Mouse (Mus musculus): ENCODE data around the gene Ddb1. TPM values are rescaled to one million over a fixed set of nuclear protein-coding genes. Genes with fewer than 3 reads are reported as not detected.
A peak's percentile ranks its signal among the peaks of the same experiment; 100 is the strongest.

Ddb1 gene
- polyA plus RNA-seq, 1 experiment from 2014 or later: 204 TPM

DNA sequence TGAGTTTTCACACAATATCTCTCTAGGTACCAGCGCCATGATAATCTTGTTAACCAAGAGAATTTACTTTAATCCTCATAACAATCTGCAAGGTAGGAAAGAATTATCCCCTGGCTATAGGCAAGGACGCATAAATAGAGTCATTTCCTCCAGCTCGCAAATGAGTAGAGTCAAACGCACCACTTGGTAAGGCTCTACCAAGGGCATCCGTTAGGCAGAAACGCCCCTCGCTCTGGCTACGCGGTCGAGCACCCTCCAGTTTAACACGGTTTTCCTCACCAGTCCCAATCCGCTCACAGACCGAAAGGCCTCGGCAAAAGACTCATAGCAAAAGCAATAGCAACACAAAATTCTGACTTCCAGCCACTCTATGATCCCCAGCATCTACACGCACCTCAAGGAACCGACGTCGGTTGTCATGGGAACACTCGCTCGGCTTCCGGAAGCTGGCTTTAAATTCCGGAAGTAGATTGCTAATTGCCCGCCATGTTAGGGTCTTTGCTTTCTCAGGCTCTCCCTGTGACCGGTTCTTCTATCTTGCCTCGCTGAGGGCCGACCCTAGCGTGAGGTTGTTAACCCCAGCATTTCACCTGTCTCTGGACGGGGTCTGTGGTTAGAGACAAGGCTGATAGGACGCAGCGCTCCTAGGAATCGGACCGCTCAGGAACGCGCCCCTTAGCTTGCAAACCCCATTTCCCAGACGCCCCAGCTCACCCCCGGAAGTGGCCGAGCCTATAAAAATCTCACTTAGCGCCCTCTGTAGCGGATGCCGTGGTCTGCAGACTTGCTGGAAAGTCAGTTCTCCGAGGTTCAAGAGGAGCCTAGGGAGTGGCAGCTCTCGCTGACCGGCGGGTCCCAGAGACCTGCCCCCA is 28.2 kb upstream of the Ddb1 start, which contains the start of the genes Cyb561a3 and Tmem138:
Cyb561a3 (plus strand) TSS at position 483 of the 872 bp plus-strand sequence.
Tmem138 (minus strand) TSS at position 673 of the 872 bp plus-strand sequence.
- peak; percentile 91 for ATAC-seq (replicated peaks; ENCODE audit: insufficient number of reproducible peaks, insufficient read depth, low FRiP score, low read depth)
- Histone ChIP-seq H3K4me2 (peak within 1 kb of the TSS; percentile 82), H3K27ac (peak within 1 kb of the TSS; percentile 92), H3K9ac (peak within 1 kb of the TSS; percentile 83), H3K27me3 (no peaks in the 10 kb centered on the region), H3K36me3 (peaks cover 35% of the 10 kb centered on the region), H3K4me1 (replicated peaks) (peaks cover 15% of the 10 kb centered on the region), H3K4me3 (peak within 1 kb of the TSS; percentile 73), H3K9me3 (replicated peaks) (no peaks in the 10 kb centered on the region)
- under 1% methylated on average over 44 of the region's 44 CpGs for WGBS

DNA sequence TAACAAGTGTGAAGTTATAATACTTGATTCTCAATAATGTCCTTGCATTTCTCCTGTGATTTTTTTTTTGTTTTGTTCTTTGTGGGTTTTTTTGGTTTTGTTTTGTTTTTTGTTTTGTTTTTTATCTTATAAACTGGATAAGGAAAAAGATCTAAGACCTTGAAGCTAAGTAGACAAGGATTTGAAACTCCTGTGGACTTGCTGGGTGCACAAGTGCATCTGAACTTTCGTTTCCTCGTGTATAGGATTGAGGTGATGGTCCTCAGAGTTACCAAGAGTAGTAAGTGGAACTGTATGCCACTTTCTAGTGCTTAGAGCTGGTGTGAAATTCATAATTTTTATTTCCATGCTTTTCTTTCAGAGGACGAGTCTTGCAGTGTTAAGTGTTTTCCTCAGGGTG is 25.0 kb upstream of the Ddb1 start:
- peaks cover 8% of the 10 kb centered on the region; the same call in 1 of the 2 replicates for H3K36me3 ChIP-seq
- H3K9ac ChIP-seq: no peak overlapping the region
- no peak overlapping the region for H3K27ac ChIP-seq
- no peak overlapping the region for H3K4me3 ChIP-seq
- H3K9me3 ChIP-seq (replicated peaks): no peaks in the 10 kb centered on the region
- peaks cover 15% of the 10 kb centered on the region for H3K4me1 ChIP-seq (replicated peaks)
- 76% methylated on average over 3 of the region's 3 CpGs for WGBS
- ATAC-seq (replicated peaks; ENCODE audit: insufficient number of reproducible peaks, insufficient read depth, low FRiP score, low read depth): no peak
- H3K4me2 ChIP-seq: no peak overlapping the region
- no peaks in the 10 kb centered on the region for H3K27me3 ChIP-seq

DNA sequence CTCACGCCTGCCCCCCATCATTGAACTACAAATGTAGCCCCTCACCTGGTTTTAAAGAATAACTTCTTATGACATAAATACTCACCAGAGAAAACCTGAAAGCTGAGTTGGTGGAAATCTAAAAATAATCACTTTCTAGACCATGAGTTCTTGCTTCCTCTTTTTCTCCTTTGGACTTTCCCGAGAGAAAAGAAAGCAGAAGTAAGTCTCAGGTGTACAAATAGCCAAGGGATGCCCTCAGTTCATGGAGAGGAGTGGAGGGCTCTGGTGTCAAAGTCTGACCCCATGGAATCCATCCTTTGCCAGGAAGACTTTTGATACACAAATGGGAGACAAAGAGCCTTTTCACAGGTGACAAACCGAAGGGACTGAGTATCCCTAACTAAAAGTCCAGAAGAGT is 24.4 kb upstream of the Ddb1 start:
- peaks cover 15% of the 10 kb centered on the region for H3K4me1 ChIP-seq (replicated peaks)
- peaks cover 6% of the 10 kb centered on the region; the same call in 1 of the 2 replicates for H3K36me3 ChIP-seq
- no peak for ATAC-seq (replicated peaks; ENCODE audit: insufficient number of reproducible peaks, insufficient read depth, low FRiP score, low read depth)
- no peaks in the 10 kb centered on the region for H3K27me3 ChIP-seq
- no peak overlapping the region for H3K27ac ChIP-seq
- 75% methylated on average over 3 of the region's 3 CpGs for WGBS
- H3K9me3 ChIP-seq (replicated peaks): no peaks in the 10 kb centered on the region
- H3K9ac ChIP-seq: no peak overlapping the region
- H3K4me3 ChIP-seq: no peak overlapping the region
- no peak overlapping the region for H3K4me2 ChIP-seq

DNA sequence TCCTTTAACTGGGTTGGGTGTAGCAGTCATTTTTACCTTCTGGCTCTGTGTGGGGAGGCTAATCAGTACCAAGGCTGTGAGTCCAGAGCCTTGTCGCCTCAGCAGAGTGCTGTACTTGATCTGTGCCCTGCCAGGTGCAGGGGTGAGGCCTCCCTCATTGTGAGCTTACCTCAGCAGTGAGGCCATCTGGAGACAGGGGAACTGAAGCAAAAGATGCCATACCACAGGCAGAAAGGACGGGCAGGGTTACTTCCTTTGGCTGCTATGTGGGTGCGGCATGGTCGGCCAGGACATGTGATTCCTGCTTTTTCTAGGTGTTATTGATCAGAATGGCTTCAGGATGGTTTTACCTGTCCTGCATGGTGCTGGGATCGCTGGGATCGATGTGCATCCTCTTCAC is 23.1 kb upstream of the Ddb1 start:
- WGBS: 82% methylated on average over 6 of the region's 6 CpGs
- Histone ChIP-seq H3K9ac (no peak overlapping the region), H3K4me3 (no peak overlapping the region), H3K9me3 (replicated peaks) (no peaks in the 10 kb centered on the region), H3K27me3 (no peaks in the 10 kb centered on the region), H3K27ac (no peak overlapping the region), H3K36me3 (peaks cover 6% of the 10 kb centered on the region; the same call in 1 of the 2 replicates), H3K4me2 (no peak overlapping the region), H3K4me1 (replicated peaks) (peaks cover 10% of the 10 kb centered on the region)
- ATAC-seq (replicated peaks; ENCODE audit: insufficient number of reproducible peaks, insufficient read depth, low FRiP score, low read depth): no peak

DNA sequence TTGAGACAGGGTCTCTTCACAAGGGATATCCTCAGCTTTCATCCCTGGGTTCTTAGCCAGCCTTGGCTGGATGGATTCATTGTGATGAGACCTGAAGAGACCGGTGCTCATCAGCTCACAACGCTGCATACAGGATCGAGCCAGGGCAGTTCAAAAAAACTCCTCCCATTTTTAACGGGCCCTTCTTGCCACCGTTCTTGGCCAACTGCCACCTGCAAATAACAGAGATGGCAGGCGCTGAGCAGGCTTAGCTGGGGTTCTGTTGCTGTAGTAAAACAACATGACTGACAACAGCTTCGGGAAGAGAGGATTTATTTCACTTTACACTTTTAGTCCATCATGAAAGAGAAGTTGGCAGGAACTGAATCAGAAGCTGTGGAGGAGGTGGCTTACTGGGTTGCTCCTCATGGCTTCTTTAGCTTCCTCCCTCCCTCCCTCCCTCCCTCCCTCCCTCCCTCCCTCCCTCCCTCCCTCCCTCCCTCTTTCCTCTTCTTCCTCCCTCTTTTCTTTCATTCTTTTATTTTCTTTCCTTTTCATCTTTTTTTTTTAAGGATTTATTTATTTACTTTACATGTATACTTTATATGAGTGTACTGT is 21.5 kb upstream of the Ddb1 start:
- peaks cover 4% of the 10 kb centered on the region for H3K4me1 ChIP-seq (replicated peaks)
- H3K9ac ChIP-seq: no peak overlapping the region
- H3K27ac ChIP-seq: no peak overlapping the region; the same call in 1 of the 2 replicates
- H3K9me3 ChIP-seq (replicated peaks): no peaks in the 10 kb centered on the region
- ATAC-seq (replicated peaks; ENCODE audit: insufficient number of reproducible peaks, insufficient read depth, low FRiP score, low read depth): no peak
- no peak overlapping the region for H3K4me2 ChIP-seq
- H3K4me3 ChIP-seq: no peak overlapping the region
- no peaks in the 10 kb centered on the region for H3K27me3 ChIP-seq
- peaks cover 16% of the 10 kb centered on the region for H3K36me3 ChIP-seq
- WGBS: 35% methylated on average over 7 of the region's 7 CpGs

DNA sequence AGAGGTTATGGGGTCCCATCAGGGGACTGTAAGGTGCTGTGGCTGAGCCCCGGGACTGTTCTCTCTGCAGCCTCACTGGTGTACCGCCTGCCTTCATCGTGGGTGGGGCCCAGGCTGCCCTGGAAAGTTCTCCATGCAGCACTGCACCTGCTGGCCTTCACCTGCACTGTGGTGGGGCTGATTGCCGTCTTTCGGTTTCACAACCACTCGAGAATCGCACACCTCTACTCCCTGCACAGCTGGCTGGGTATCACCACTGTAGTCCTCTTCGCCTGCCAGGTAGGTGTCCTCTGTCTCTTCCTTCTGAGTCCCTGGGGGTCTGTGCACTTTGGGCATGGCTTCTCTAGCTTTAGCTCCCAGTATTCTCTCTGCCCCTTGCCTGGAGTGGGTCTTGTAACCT is 20.0 kb upstream of the Ddb1 start:
- ATAC-seq (replicated peaks; ENCODE audit: insufficient number of reproducible peaks, insufficient read depth, low FRiP score, low read depth): no peak
- no peak overlapping the region for H3K4me3 ChIP-seq
- H3K36me3 ChIP-seq: peaks cover 24% of the 10 kb centered on the region
- no peaks in the 10 kb centered on the region for H3K9me3 ChIP-seq (replicated peaks)
- H3K4me2 ChIP-seq: no peak overlapping the region
- WGBS: 81% methylated on average over 8 of the region's 8 CpGs
- no peaks in the 10 kb centered on the region for H3K27me3 ChIP-seq
- H3K27ac ChIP-seq: no peak overlapping the region
- H3K9ac ChIP-seq: no peak overlapping the region
- no peaks in the 10 kb centered on the region for H3K4me1 ChIP-seq (replicated peaks)

DNA sequence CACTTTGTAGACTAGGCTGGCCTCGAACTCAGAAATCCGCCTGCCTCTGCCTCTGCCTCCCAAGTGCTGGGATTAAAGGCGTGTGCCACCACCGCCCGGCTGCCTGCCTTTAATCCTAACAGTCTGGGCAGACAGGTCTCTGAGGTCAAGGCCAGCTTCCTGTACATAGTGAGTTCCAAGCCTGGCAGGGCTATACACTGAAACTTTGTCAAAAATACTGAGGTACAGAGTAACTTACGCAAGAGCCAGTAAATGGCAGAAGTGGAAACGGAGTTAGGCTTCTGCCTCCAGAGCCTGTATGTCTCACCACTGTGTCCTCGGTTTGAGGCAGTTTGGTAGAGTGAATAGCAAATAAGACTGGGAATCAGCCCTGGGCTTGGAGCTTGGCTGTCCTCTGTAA is 17.9 kb upstream of the Ddb1 start:
- Histone ChIP-seq H3K27me3 (no peaks in the 10 kb centered on the region), H3K4me3 (no peak overlapping the region), H3K36me3 (peaks cover 20% of the 10 kb centered on the region), H3K9ac (no peak overlapping the region), H3K4me1 (replicated peaks) (no peaks in the 10 kb centered on the region), H3K9me3 (replicated peaks) (no peaks in the 10 kb centered on the region), H3K4me2 (no peak overlapping the region), H3K27ac (no peak overlapping the region)
- WGBS: 85% methylated on average over 8 of the region's 8 CpGs
- ATAC-seq (replicated peaks; ENCODE audit: insufficient number of reproducible peaks, insufficient read depth, low FRiP score, low read depth): no peak

DNA sequence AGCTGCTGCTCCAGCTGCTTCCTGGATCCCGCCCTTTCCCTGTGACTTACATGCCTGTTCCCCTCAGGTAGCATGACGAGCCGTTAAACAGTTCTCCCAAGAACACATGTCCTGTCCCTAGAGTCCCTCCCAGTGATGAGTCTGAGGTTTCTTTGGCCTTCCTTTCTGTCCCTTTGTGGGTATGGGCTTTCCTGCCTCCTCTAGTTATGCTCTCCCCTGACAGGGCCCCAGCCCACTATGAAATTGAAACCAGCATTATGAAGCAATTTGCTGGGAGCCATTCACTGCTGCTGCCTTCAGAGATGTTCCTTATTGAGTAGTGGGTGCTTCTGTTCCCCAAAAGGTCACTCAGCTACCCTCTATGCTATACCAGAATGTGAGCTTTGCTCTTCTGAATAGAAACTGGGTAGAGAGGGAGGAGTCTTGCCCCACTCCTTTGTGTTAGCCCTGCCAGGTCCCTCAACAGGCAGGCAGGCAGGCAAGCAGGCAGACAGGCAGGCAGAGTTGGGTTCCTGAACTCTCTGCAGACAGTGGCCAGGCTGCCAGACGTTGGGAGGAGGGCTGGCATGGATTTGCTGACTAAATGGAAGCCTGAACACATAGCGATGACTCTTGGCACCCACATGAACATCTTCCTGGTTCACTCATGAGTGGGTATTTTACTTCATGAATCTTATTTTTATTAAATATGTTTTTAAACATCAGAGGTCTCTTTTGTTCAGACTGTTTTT is 15.8 kb upstream of the Ddb1 start:
- no peaks in the 10 kb centered on the region for H3K9me3 ChIP-seq (replicated peaks)
- WGBS: 62% methylated on average over 5 of the region's 5 CpGs
- H3K9ac ChIP-seq: no peak overlapping the region
- 0 out of 2 replicates have a peak, but pooled peaks have one; percentile 43 for ATAC-seq (replicated peaks; ENCODE audit: insufficient number of reproducible peaks, insufficient read depth, low FRiP score, low read depth)
- H3K4me3 ChIP-seq: no peak overlapping the region
- H3K27ac ChIP-seq: no peak overlapping the region; the same call in 1 of the 2 replicates
- H3K4me1 ChIP-seq (replicated peaks): no peaks in the 10 kb centered on the region
- peaks cover 21% of the 10 kb centered on the region for H3K36me3 ChIP-seq
- no peaks in the 10 kb centered on the region for H3K27me3 ChIP-seq
- no peak overlapping the region for H3K4me2 ChIP-seq

DNA sequence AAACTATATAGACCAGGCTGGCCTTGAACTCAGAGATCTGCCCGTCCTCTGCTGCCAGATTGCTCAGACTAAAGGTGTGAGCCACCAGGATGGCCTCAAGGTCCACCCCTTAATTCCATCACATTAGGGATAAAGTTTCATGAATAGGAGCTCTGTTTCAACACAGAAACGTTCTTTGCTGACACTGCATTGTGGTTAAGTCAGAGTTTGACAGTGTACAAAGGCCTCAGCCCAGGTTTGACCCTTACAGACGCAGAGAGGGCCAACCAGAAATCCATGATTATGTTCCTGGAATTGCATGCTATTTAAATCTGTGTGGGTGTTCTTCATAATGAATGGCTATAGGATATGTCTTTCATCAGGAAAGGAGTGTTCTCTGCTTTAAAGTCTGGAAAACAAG is 14.8 kb upstream of the Ddb1 start:
- no peak for ATAC-seq (replicated peaks; ENCODE audit: insufficient number of reproducible peaks, insufficient read depth, low FRiP score, low read depth)
- Histone ChIP-seq H3K4me2 (no peak overlapping the region), H3K9me3 (replicated peaks) (no peaks in the 10 kb centered on the region), H3K27me3 (no peaks in the 10 kb centered on the region), H3K27ac (no peak overlapping the region), H3K4me1 (replicated peaks) (no peaks in the 10 kb centered on the region), H3K36me3 (peaks cover 21% of the 10 kb centered on the region), H3K4me3 (no peak overlapping the region), H3K9ac (no peak overlapping the region)
- WGBS: 69% methylated on average over 3 of the region's 3 CpGs

DNA sequence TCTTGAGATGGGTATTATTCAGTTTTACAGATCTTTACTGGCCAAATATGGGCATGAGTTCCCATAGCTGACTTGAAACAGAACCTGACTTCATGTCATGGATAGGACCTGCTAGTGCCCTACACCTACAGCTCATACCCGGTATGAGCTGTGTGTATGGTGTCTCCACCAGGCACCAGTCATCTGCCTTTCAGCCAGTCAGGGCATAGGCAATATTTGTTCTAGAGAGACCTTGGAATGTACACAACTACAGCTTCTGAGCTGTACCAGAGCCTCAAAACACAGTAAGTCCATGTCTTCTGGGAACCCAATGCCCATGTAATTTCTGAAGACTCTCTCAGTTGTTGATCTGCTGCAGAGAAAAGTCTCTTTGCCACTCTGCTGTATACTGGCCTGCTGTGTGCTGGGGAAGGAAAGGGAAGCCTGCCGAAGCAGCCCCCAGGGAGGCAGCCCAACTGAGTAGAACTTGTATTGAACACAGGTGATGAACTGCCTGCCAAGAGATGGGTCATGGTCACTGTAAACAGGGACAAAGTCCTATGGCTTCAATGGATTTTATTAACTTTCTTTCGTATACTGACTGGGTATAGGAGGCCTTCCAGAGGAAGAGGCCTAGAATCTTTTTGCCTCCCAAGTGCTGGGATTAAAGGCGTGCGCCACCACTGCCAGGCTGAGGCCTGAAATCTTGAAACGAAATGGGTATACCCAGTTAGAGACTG is 13.3 kb upstream of the Ddb1 start:
- no peak for ATAC-seq (replicated peaks; ENCODE audit: insufficient number of reproducible peaks, insufficient read depth, low FRiP score, low read depth)
- 86% methylated on average over 6 of the region's 6 CpGs for WGBS
- H3K36me3 ChIP-seq: peaks cover 21% of the 10 kb centered on the region

DNA sequence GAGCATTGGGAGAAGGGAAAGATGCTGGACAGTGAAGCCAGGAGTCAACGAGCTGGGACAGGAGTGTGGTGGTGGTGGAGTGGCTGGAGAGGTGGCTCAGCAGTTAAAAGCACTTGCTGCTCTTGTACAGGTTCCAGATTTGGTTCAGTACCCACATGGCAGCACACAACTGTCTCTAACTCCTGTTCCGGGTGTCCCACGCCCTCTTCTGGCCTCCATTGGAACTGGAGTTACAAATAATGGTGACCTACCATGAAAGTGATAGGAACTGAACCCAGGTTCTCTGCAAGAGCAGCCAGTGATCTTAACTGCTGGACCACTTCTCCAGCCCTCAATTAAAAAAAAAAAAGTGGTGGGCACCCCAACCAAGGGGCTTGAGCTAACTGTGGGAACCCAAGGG is 6.9 kb upstream of the Ddb1 start:
- WGBS: 33% methylated on average over 3 of the region's 3 CpGs
- H3K9ac ChIP-seq: no peak overlapping the region
- H3K9me3 ChIP-seq (replicated peaks): no peaks in the 10 kb centered on the region
- ATAC-seq (replicated peaks; ENCODE audit: insufficient number of reproducible peaks, insufficient read depth, low FRiP score, low read depth): no peak
- peaks cover 8% of the 10 kb centered on the region for H3K4me1 ChIP-seq (replicated peaks)
- H3K27ac ChIP-seq: no peak overlapping the region
- no peaks in the 10 kb centered on the region for H3K27me3 ChIP-seq
- H3K4me2 ChIP-seq: no peak overlapping the region
- H3K36me3 ChIP-seq: no peaks in the 10 kb centered on the region
- H3K4me3 ChIP-seq: no peak overlapping the region

More for the DNA sequence above, 13.3 kb upstream of the Ddb1 start:
- Histone ChIP-seq H3K27ac (no peak overlapping the region), H3K4me2 (no peak overlapping the region), H3K27me3 (no peaks in the 10 kb centered on the region), H3K4me1 (replicated peaks) (no peaks in the 10 kb centered on the region), H3K9ac (no peak overlapping the region), H3K9me3 (replicated peaks) (no peaks in the 10 kb centered on the region), H3K4me3 (no peak overlapping the region)

Measured in heart, embryonic 15.5 days (tissue).